Mouse (Mus musculus) lung, postnatal 0 days (tissue): Measurements from ENCODE around the gene Grin2b.

Experiments used
- CTCF ChIP-seq: IDR thresholded peaks from 2 replicates; pipeline ENCODE4 v1.5.1; 2016; ENCODE audit warnings: antibody characterized with exemption, mild to moderate bottlenecking
- EP300 ChIP-seq: IDR thresholded peaks from 2 replicates; pipeline ENCODE4 v1.6.1; 2016; ENCODE audit warnings: antibody characterized with exemption, mild to moderate bottlenecking, control low read depth

GRCm38 (mm10) chr6:135932400-135932920 is 240.9 kb downstream of the Grin2b start:
- TF ChIP-seq CTCF (no peak), EP300 (no peak)
